Mouse (Mus musculus) hindbrain, embryonic 14.5 days (tissue): ENCODE data around the gene Cbln1. TPM values are rescaled to one million over a fixed set of nuclear protein-coding genes. Genes with fewer than 3 reads are reported as not detected.

Experiments
- ATAC-seq: fragments of 200-750 bp; cut with Nextera tagmentation; 2 replicates; pipeline ENCODE4 v1.8.0; 2017; ENCODE audit warnings: moderate number of reproducible peaks, mild to moderate bottlenecking, moderate TSS enrichment, moderate library complexity; ENCODE audit not compliant: low FRiP score
- DNase-seq: peaks from one replicate; pipeline ENCODE4 v3.0.0-alpha.2; 2015; ENCODE audit warnings: low spot score
- H3K27ac ChIP-seq: fragments of 300-500 bp; sonication (generic); 2 replicates; pipeline ENCODE4 v1.5.1; 2014; ENCODE audit warnings: mild to moderate bottlenecking, moderate library complexity
- H3K27me3 ChIP-seq: fragments of 300-500 bp; sonication (generic); 2 replicates; pipeline ENCODE4 v1.6.1; 2014; ENCODE audit warnings: mild to moderate bottlenecking, low read length, mixed read lengths; ENCODE audit not compliant: control insufficient read depth, insufficient read depth
- H3K36me3 ChIP-seq: fragments of 300-500 bp; sonication (generic); replicated peaks from 2 replicates; pipeline ENCODE4 v1.6.1; 2014; ENCODE audit not compliant: control insufficient read depth, insufficient read depth
- H3K4me1 ChIP-seq: fragments of 300-500 bp; sonication (generic); replicated peaks from 2 replicates; pipeline ENCODE4 v1.6.1; 2014; ENCODE audit warnings: antibody characterized with exemption, low read length, mixed read lengths; ENCODE audit not compliant: control insufficient read depth, insufficient read depth
- H3K4me2 ChIP-seq: fragments of 300-500 bp; sonication (generic); replicated peaks from 2 replicates; pipeline ENCODE4 v1.6.1; 2014; ENCODE audit warnings: mild to moderate bottlenecking, moderate library complexity
- H3K4me3 ChIP-seq: fragments of 300-500 bp; sonication (generic); replicated peaks from 2 replicates; pipeline ENCODE4 v1.5.1; 2014; ENCODE audit warnings: mild to moderate bottlenecking, low read length
- H3K9ac ChIP-seq: fragments of 300-500 bp; sonication (generic); 2 replicates; pipeline ENCODE4 v1.6.1; 2014
- H3K9me3 ChIP-seq: fragments of 300-500 bp; sonication (generic); 2 replicates; pipeline ENCODE4 v1.6.1; 2016; ENCODE audit warnings: low read length; ENCODE audit not compliant: control insufficient read depth
- WGBS: fragments of 180-500 bp; shearing (Covaris S2); extraction: QIAGEN DNeasy Blood & Tissue Kit; methylation state at CpG from one replicate; pipeline ENCODE4 v1.1.7; 2014; 5-methylcytosine and 5-hydroxymethylcytosine counted together
- polyA plus RNA-seq: library from polyadenylated mRNA; unstranded; fragments of >200 nt; fragmentation: Nextera tagmentation; extraction: Ambion mirVana; gene quantifications from 2 replicates; pipeline ENCODE4 v1.2.1, GENCODE M21; 2014

Cbln1 gene
- polyA plus RNA-seq, 1 experiment from 2014 or later, result 38.0 TPM

GRCm38 (mm10) chr8:87466335-87466734 lies 6.1 kb downstream of the Cbln1 start:
- no peak overlapping the region for H3K27ac ChIP-seq
- DNase-seq (no peak), ATAC-seq (no peak)
- H3K4me3 ChIP-seq, result no peak overlapping the region
- peaks cover 62% of the 10 kb centered on the region for H3K27me3 ChIP-seq
- no peak overlapping the region for H3K4me2 ChIP-seq
- no peaks in the 10 kb centered on the region for H3K36me3 ChIP-seq
- no peaks in the 10 kb centered on the region for H3K9me3 ChIP-seq
- no peak overlapping the region for H3K9ac ChIP-seq
- H3K4me1 ChIP-seq, result peaks cover 19% of the 10 kb centered on the region
- WGBS, result 52% methylated on average over 6 of the region's 6 CpGs

- no peak overlapping the region for H3K4me3 ChIP-seq
- no peaks in the 10 kb centered on the region for H3K9me3 ChIP-seq
- peaks cover 51% of the 10 kb centered on the region for H3K27me3 ChIP-seq
- no peaks in the 10 kb centered on the region for H3K36me3 ChIP-seq
- no peak overlapping the region for H3K27ac ChIP-seq
- H3K4me1 ChIP-seq, result 0 out of 2 replicates have a peak, but pooled peaks cover 12% of the 10 kb centered on the region
- 75% methylated on average over 3 of the region's 3 CpGs for WGBS
- no peak for DNase-seq
- H3K9ac ChIP-seq, result no peak overlapping the region
- ATAC-seq, result no peak
- no peak overlapping the region for H3K4me2 ChIP-seq
These were observed 8.0 kb downstream of the Cbln1 start for GRCm38 (mm10) chr8:87464446-87464845.

GRCm38 (mm10) chr8:87461801-87462200 lies 10.6 kb downstream of the Cbln1 start:
- 29% methylated on average over 5 of the region's 5 CpGs for WGBS
- ATAC-seq, result no peak
- H3K27me3 ChIP-seq, result peaks cover 26% of the 10 kb centered on the region; the same call in 1 of the 2 replicates

GRCm38 (mm10) chr8:87456949-87457348 lies 15.5 kb downstream of the Cbln1 start:
- ATAC-seq (no peak), DNase-seq (no peak)
- Histone ChIP-seq H3K27me3 (no peaks in the 10 kb centered on the region), H3K4me2 (no peak overlapping the region), H3K9ac (no peak overlapping the region), H3K36me3 (no peaks in the 10 kb centered on the region), H3K9me3 (no peaks in the 10 kb centered on the region), H3K4me1 (0 out of 2 replicates have a peak, but pooled peaks cover 8% of the 10 kb centered on the region), H3K27ac (no peak overlapping the region), H3K4me3 (no peak overlapping the region)
- 87% methylated on average over 4 of the region's 4 CpGs for WGBS

More at GRCm38 (mm10) chr8:87461801-87462200, 10.6 kb downstream of the Cbln1 start:
- Histone ChIP-seq H3K9ac (no peak overlapping the region), H3K4me1 (0 out of 2 replicates have a peak, but pooled peaks cover 8% of the 10 kb centered on the region), H3K9me3 (no peaks in the 10 kb centered on the region), H3K36me3 (no peaks in the 10 kb centered on the region), H3K4me3 (no peak overlapping the region), H3K4me2 (no peak overlapping the region), H3K27ac (no peak overlapping the region)
- no peak for DNase-seq

GRCm38 (mm10) chr8:87452815-87453214 lies 19.6 kb downstream of the Cbln1 start:
- 90% methylated on average over 4 of the region's 4 CpGs for WGBS

GRCm38 (mm10) chr8:87451737-87452136 lies 20.7 kb downstream of the Cbln1 start:
- Histone ChIP-seq H3K4me3 (no peak overlapping the region), H3K27me3 (no peaks in the 10 kb centered on the region), H3K27ac (no peak overlapping the region), H3K9ac (no peak overlapping the region), H3K4me2 (no peak overlapping the region), H3K9me3 (no peaks in the 10 kb centered on the region), H3K4me1 (no peaks in the 10 kb centered on the region), H3K36me3 (no peaks in the 10 kb centered on the region)
- no peak for ATAC-seq
- no peak for DNase-seq
- WGBS, result 81% methylated on average over 2 of the region's 2 CpGs

More at GRCm38 (mm10) chr8:87452815-87453214, 19.6 kb downstream of the Cbln1 start:
- no peak for DNase-seq
- H3K27me3 ChIP-seq, result no peaks in the 10 kb centered on the region
- no peaks in the 10 kb centered on the region for H3K36me3 ChIP-seq
- no peak overlapping the region for H3K4me3 ChIP-seq
- no peak for ATAC-seq
- H3K4me2 ChIP-seq, result no peak overlapping the region
- H3K9ac ChIP-seq, result no peak overlapping the region
- H3K9me3 ChIP-seq, result no peaks in the 10 kb centered on the region
- H3K27ac ChIP-seq, result no peak overlapping the region
- no peaks in the 10 kb centered on the region for H3K4me1 ChIP-seq

GRCm38 (mm10) chr8:87434592-87434991 lies 37.8 kb downstream of the Cbln1 start:
- WGBS, result 74% methylated on average over 3 of the region's 3 CpGs
- Histone ChIP-seq H3K27ac (no peak overlapping the region), H3K27me3 (no peaks in the 10 kb centered on the region), H3K4me2 (no peak overlapping the region), H3K36me3 (no peaks in the 10 kb centered on the region), H3K4me1 (no peaks in the 10 kb centered on the region), H3K9me3 (no peaks in the 10 kb centered on the region), H3K4me3 (no peak overlapping the region), H3K9ac (no peak overlapping the region)
- DNase-seq (no peak), ATAC-seq (no peak)

- H3K9me3 ChIP-seq, result no peaks in the 10 kb centered on the region
- H3K27ac ChIP-seq, result no peak overlapping the region
- no peak for ATAC-seq
- no peak overlapping the region for H3K4me2 ChIP-seq
- DNase-seq, result no peak
- no peak overlapping the region for H3K4me3 ChIP-seq
- no peaks in the 10 kb centered on the region for H3K27me3 ChIP-seq
- H3K4me1 ChIP-seq, result no peaks in the 10 kb centered on the region
- no peak overlapping the region for H3K9ac ChIP-seq
- no peaks in the 10 kb centered on the region for H3K36me3 ChIP-seq
These were observed 45.2 kb downstream of the Cbln1 start for GRCm38 (mm10) chr8:87427188-87427587.

- H3K9me3 ChIP-seq, result no peaks in the 10 kb centered on the region
- no peak for DNase-seq
- no peak overlapping the region for H3K4me3 ChIP-seq
- no peaks in the 10 kb centered on the region for H3K36me3 ChIP-seq
- no peak for ATAC-seq
- no peak overlapping the region for H3K27ac ChIP-seq
- whole genome bisulfite sequencing, result 70% methylated on average over 5 of the region's 5 CpGs
- H3K4me2 ChIP-seq, result no peak overlapping the region
- no peaks in the 10 kb centered on the region for H3K4me1 ChIP-seq
- no peaks in the 10 kb centered on the region for H3K27me3 ChIP-seq
- H3K9ac ChIP-seq, result no peak overlapping the region
These were observed 47.7 kb downstream of the Cbln1 start for GRCm38 (mm10) chr8:87424706-87425105.

- Histone ChIP-seq H3K9ac (no peak overlapping the region), H3K4me2 (no peak overlapping the region), H3K27me3 (no peaks in the 10 kb centered on the region), H3K4me1 (no peaks in the 10 kb centered on the region), H3K27ac (no peak overlapping the region), H3K36me3 (no peaks in the 10 kb centered on the region), H3K9me3 (no peaks in the 10 kb centered on the region), H3K4me3 (no peak overlapping the region)
- ATAC-seq (no peak), DNase-seq (no peak)
- WGBS, result 85% methylated on average over 8 of the region's 8 CpGs
These were observed 50.7 kb downstream of the Cbln1 start for GRCm38 (mm10) chr8:87421697-87422096.
